Mouse (Mus musculus) intestine, postnatal 0 days (tissue): ENCODE measurements around the gene Ap2a2. TPM values are rescaled to one million over a fixed set of nuclear protein-coding genes. Genes with fewer than 3 reads are reported as not detected.

ENCODE experiments used
- ATAC-seq: fragments of 200-750 bp; cut with Nextera tagmentation; 2 replicates; pipeline ENCODE4 v1.8.0; 2017; ENCODE audit warnings: mild to moderate bottlenecking, moderate TSS enrichment, moderate library complexity
- H3K27ac ChIP-seq: fragments of 300-500 bp; sonication (generic); 2 replicates; pipeline ENCODE4 v1.5.1; 2014; ENCODE audit warnings: mild to moderate bottlenecking, low read depth, low read length, moderate library complexity
- H3K27me3 ChIP-seq: fragments of 300-500 bp; sonication (generic); replicated peaks from 2 replicates; pipeline ENCODE4 v1.6.1; 2014; ENCODE audit warnings: low read length, mixed read lengths; ENCODE audit not compliant: control insufficient read depth, insufficient read depth
- H3K36me3 ChIP-seq: fragments of 300-500 bp; sonication (generic); 2 replicates; pipeline ENCODE4 v1.6.1; 2014; ENCODE audit warnings: mild to moderate bottlenecking, moderate library complexity; ENCODE audit not compliant: control insufficient read depth, insufficient read depth
- H3K4me1 ChIP-seq: fragments of 300-500 bp; sonication (generic); replicated peaks from 2 replicates; pipeline ENCODE4 v1.6.1; 2014; ENCODE audit warnings: antibody characterized with exemption, low read length, mixed read lengths; ENCODE audit not compliant: control insufficient read depth, insufficient read depth
- H3K4me2 ChIP-seq: fragments of 300-500 bp; sonication (generic); replicated peaks from 2 replicates; pipeline ENCODE4 v1.6.1; 2014; ENCODE audit warnings: low read depth, mild to moderate bottlenecking, moderate library complexity
- H3K4me3 ChIP-seq: fragments of 300-500 bp; sonication (generic); 2 replicates; pipeline ENCODE4 v1.5.1; 2014; ENCODE audit warnings: low read depth, low read length
- H3K9ac ChIP-seq: fragments of 300-500 bp; sonication (generic); 2 replicates; pipeline ENCODE4 v1.6.1; 2014; ENCODE audit warnings: mild to moderate bottlenecking, low read depth, low read length
- H3K9me3 ChIP-seq: fragments of 300-500 bp; sonication (generic); 2 replicates; pipeline ENCODE4 v1.6.1; 2016; ENCODE audit warnings: mixed run types; ENCODE audit not compliant: control insufficient read depth
- CTCF ChIP-seq: sonication (generic); IDR thresholded peaks from 2 replicates; pipeline ENCODE4 v1.5.1; 2016; ENCODE audit warnings: low read depth, mild to moderate bottlenecking, control low read depth, antibody characterized with exemption, moderate library complexity
- WGBS: fragments of 180-500 bp; shearing (Covaris S2); extraction: QIAGEN DNeasy Blood & Tissue Kit; methylation state at CpG from one replicate; pipeline ENCODE4 v1.1.7; 2014; 5-methylcytosine and 5-hydroxymethylcytosine counted together
- polyA plus RNA-seq: library from polyadenylated mRNA; unstranded; fragments of >200 nt; fragmentation: Nextera tagmentation; extraction: Ambion mirVana; gene quantifications from 2 replicates; pipeline ENCODE4 v1.2.1, GENCODE M21; 2015

Ap2a2 gene
- polyA plus RNA-seq, 1 experiment from 2014 or later = 69.7 TPM

DNA sequence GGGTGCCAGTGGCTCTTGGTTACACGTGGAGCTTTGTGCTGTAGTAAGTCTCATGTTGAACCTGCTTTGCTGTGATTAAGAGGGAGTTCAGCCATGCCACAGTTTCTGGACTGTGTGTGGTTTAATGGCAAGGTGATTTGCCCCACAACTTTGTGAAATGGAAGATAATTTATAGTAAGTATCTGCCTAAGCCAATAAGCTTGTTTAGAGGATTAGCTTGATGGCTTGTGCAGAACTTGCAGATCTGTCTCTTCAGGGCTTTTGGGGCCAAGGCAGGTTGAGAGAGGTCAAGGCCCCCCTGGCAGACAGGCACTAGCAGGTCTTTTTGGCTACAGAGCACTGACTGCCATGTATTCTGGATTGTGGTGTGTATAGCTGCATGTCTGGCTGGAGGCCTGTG lies 35.0 kb downstream of the Ap2a2 start:
- WGBS = 81% methylated on average over 1 of the region's 1 CpGs
- Histone ChIP-seq H3K27ac (no peak overlapping the region), H3K36me3 (peaks cover 60% of the 10 kb centered on the region), H3K4me1 (no peaks in the 10 kb centered on the region), H3K27me3 (no peaks in the 10 kb centered on the region), H3K4me2 (no peak overlapping the region), H3K4me3 (no peak overlapping the region), H3K9ac (no peak overlapping the region), H3K9me3 (no peaks in the 10 kb centered on the region)
- ATAC-seq = no peak
- no peak for TF ChIP-seq CTCF

DNA sequence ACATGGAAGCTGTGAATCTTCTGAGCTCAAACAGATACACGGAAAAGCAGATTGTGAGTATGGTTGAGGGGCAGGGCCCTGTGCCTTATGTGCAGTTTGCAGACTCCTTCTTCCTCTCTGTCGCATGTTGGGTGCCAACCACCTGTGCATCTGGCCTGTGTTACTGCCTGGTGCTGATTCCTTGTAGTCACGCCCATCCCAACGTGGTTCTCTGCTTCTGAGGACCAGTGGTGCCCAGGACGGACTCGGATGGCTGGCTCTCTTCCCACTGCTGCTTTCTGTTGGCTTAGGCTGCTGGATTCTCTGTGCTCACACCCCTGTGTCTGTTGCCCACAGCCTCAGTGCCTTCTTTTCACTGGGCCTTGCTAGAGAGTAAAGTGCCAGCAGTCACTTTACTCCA lies 35.6 kb downstream of the Ap2a2 start:
- WGBS = 89% methylated on average over 6 of the region's 6 CpGs
- no peaks in the 10 kb centered on the region for H3K4me1 ChIP-seq
- H3K4me2 ChIP-seq = no peak overlapping the region
- no peak overlapping the region for H3K9ac ChIP-seq
- no peaks in the 10 kb centered on the region for H3K9me3 ChIP-seq
- H3K27ac ChIP-seq = peak overlapping the region; percentile 41; the same call in 1 of the 2 replicates
- H3K36me3 ChIP-seq = peaks cover 66% of the 10 kb centered on the region
- no peaks in the 10 kb centered on the region for H3K27me3 ChIP-seq
- ATAC-seq = no peak
- no peak for TF ChIP-seq CTCF
- no peak overlapping the region for H3K4me3 ChIP-seq

DNA sequence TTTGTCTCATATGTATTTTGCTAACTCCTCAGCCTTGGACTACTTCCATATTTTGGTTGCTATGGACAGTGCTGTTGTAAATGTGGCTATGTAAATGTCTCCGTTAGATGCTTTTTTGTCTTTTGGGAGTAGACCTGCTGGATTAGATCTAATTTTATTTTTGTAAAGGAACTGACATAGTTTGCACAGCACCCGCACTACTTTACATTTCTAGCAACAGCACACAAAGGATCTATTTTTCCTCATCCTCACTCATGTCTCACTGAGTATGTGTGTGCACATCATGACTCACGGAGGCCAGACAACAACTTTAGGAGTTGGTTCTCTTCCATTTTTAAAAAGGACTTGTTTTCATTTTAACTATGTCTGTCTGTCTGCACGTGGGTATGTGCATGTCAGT lies 45.7 kb downstream of the Ap2a2 start:
- WGBS = 88% methylated on average over 4 of the region's 4 CpGs
- Histone ChIP-seq H3K4me3 (no peak overlapping the region), H3K4me2 (no peak overlapping the region), H3K4me1 (peaks cover 3% of the 10 kb centered on the region; the same call in 1 of the 2 replicates), H3K9ac (no peak overlapping the region), H3K36me3 (peaks cover 79% of the 10 kb centered on the region), H3K27ac (no peak overlapping the region), H3K27me3 (no peaks in the 10 kb centered on the region), H3K9me3 (no peaks in the 10 kb centered on the region)
- TF ChIP-seq CTCF = no peak
- ATAC-seq = no peak

DNA sequence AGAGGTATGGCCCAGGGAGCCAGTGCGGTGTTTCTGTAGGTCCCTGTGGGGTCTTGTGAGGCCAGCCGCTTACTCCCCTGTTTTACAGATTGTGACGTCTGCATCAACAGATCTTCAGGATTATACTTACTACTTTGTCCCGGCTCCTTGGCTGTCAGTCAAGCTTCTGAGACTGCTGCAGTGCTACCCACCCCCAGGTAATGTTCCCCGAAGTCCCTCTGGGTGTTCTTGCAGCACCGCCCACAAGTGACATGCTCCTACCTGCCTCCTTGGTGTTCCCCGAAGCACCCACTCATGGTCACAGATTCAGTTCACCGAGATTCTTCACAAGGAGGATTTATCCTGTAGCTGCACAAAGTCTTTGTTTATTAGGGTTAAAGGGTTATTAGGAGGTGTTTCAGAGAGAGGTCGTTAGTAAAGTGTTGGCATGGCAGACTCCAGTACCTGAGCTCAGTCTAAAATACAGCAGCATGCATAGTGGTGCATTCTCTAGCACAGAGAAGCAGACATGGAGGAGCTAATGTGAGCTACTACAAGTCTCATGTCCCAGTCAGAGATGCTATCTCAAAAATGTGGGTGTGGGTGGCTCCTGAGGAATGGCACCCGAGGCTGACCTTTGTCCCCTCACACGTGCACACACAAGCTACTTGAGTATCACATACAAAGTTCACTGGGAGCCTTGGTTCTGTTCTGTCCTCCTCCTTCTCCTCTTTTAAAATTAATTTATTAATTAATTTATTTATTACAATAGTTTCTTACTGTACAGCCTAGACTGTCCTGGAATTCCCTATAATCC lies 47.9 kb downstream of the Ap2a2 start:
- H3K27me3 ChIP-seq = no peaks in the 10 kb centered on the region
- 63% methylated on average over 11 of the region's 11 CpGs for WGBS
- no peak for TF ChIP-seq CTCF
- H3K4me2 ChIP-seq = no peak overlapping the region
- ATAC-seq = peak; percentile 59
- H3K27ac ChIP-seq = peak overlapping the region; percentile 62; the same call in 1 of the 2 replicates
- H3K36me3 ChIP-seq = peaks cover 80% of the 10 kb centered on the region
- H3K4me3 ChIP-seq = no peak overlapping the region
- no peaks in the 10 kb centered on the region for H3K9me3 ChIP-seq
- H3K4me1 ChIP-seq = peaks cover 6% of the 10 kb centered on the region; the same call in 1 of the 2 replicates
- no peak overlapping the region for H3K9ac ChIP-seq

DNA sequence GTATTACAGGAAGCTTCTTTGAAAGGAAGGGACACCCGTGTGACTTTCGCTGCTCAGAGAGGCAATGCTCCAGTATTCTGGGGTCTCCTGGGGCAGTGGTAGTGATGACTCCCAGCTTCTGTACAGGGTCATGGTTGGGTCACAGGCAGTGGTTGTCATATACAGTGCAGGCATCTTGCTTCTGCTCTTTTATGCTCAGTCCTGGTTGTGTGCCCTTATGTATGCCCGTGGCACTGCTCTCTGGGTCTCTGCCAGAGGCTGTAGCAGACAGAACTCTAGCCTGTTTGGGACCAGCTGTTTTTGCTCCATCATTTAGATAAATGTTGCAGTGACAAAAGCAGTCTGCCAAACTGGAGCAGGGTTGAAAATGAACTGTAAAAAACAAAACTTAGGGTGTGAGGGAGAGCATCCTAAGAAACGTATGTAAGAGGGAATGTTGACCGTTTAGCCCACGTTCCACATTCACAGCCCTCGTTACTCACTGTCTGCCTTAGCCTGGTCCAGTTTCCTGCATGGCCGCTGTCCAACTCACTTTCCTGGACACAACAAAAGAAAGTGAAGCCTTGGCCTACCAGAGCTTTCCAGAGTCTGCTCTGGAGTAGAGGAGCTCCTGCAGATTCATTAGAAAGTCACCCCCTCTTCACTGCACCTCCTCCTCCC lies 49.9 kb downstream of the Ap2a2 start:
- Histone ChIP-seq H3K4me1 (peaks cover 6% of the 10 kb centered on the region; the same call in 1 of the 2 replicates), H3K27ac (no peak overlapping the region; the same call in 1 of the 2 replicates), H3K9me3 (no peaks in the 10 kb centered on the region), H3K4me3 (no peak overlapping the region), H3K9ac (no peak overlapping the region), H3K36me3 (peaks cover 83% of the 10 kb centered on the region), H3K27me3 (no peaks in the 10 kb centered on the region), H3K4me2 (no peak overlapping the region)
- no peak for TF ChIP-seq CTCF
- WGBS = 72% methylated on average over 8 of the region's 8 CpGs
- no peak for ATAC-seq

DNA sequence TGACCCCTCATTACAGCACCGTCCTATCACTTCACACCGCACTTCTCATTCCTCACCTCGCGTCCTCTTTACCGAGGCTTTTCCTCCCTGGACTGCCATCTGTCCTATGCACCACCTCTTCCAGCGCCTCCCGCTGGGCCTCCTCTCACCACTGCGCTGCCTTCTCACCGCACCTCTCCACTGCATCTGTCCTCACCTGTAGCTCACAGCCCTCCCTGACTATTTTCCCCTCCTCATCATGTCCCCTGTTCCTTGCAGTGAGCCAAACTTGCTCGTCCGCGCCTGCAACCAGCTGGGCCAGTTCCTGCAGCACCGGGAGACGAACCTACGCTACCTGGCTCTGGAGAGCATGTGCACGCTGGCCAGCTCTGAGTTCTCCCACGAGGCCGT lies 50.4 kb downstream of the Ap2a2 start:
- Histone ChIP-seq H3K4me3 (no peak overlapping the region), H3K27ac (0 out of 2 replicates have a peak overlapping the region, but pooled peaks have one; percentile 77), H3K4me2 (no peak overlapping the region), H3K27me3 (no peaks in the 10 kb centered on the region), H3K36me3 (peaks cover 83% of the 10 kb centered on the region), H3K4me1 (peaks cover 6% of the 10 kb centered on the region; the same call in 1 of the 2 replicates), H3K9ac (no peak overlapping the region), H3K9me3 (no peaks in the 10 kb centered on the region)
- 81% methylated on average over 18 of the region's 18 CpGs for WGBS
- ATAC-seq = no peak
- no peak for TF ChIP-seq CTCF
